Mouse (Mus musculus) stomach, postnatal 0 days (tissue): ENCODE data around the gene Creb3l1.

ENCODE experiments used
- CTCF ChIP-seq: IDR thresholded peaks from 2 replicates; pipeline ENCODE4 v1.5.1; 2016; ENCODE audit warnings: antibody characterized with exemption, low read depth, mild to moderate bottlenecking, moderate library complexity
- EP300 ChIP-seq: optimal IDR thresholded peaks from 2 replicates; pipeline ENCODE3; 2016; ENCODE audit warnings: antibody characterized with exemption

DNA sequence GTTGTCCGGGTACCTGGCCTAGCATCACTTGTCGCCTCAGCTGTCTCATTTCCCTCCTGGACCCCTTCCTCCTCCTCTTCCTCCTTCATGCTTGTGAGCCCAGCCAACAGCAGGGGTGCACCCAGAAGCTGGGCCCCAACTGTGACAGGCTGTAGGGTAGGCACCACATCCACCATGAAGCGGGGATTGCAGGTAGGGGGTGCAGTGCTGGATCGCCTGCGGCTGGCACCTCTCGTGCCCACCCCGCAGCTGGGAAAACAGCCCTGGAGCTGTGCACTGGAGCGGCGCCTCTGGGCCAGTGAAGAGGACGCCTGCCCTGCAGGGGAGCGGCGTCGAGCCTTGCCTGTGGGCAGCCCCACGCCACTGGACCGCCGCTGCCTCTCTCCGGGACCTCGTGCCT lies 78.8 kb downstream of the Creb3l1 start, which contains the start of gene Gm9821:
- TF ChIP-seq EP300: no peak
- TF ChIP-seq CTCF: no peak
